Mouse (Mus musculus) urinary bladder, adult 18-20 months (tissue): Measurements from ENCODE around the gene Atxn7l3.
A peak's percentile ranks its signal among the peaks of the same experiment; 100 is the strongest.

ENCODE experiments used
- DNase-seq, 2 experiments: peaks; one replicate each; pipeline ENCODE4 v3.0.0; 2022; ENCODE audit warnings: low spot score in 2 of 2, mixed read lengths in 2 of 2

Atxn7l3 gene

GRCm38 (mm10) chr11:102318576-102319409, 22.4 kb upstream of the Atxn7l3 start:
- peak in 1 of 2 experiments; percentile 69 for DNase-seq

GRCm38 (mm10) chr11:102317901-102318575, 21.6 kb upstream of the Atxn7l3 start:
- peak; percentile 65 to 69 for DNase-seq

DNA sequence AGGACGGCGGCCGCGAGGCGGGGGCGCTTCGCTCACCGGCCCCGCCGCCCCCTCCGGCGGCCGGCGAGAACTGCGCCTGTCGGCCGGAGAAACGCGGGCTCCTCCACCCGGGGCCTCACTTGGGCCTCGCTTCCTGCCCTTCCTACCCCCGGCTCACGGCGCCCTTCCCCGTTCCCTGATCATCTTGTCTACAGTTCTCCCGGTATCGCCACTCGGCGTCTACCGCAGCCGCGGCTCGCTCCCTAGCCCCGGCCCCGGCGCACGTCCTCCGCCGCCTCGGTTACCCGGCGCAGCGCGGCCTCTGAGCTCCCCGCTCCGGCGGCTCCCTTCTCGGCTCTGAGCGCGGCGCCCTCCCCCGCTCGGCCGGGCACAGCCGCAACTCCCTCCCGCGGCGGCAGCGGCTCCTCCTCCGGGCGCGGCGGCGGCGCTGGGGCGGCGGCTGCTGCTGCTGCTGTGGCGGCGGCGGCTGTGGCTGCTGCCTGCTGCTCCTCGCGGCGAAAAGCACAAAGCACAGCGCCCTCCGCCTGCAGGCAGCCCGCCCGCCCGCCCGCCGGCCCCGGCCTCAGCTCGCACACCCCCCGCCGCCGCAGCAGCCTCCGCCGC, 21.0 kb upstream of the Atxn7l3 start:
- DNase-seq, result peak in 1 of 2 experiments; percentile 58

GRCm38 (mm10) chr11:102316572-102317297, 20.3 kb upstream of the Atxn7l3 start:
- peak; percentile 81 to 88 for DNase-seq

GRCm38 (mm10) chr11:102315690-102316571, 19.5 kb upstream of the Atxn7l3 start:
- DNase-seq, result no peak

GRCm38 (mm10) chr11:102314321-102314720, 17.9 kb upstream of the Atxn7l3 start:
- no peak for DNase-seq

- no peak for DNase-seq
These were observed 16.2 kb upstream of the Atxn7l3 start for GRCm38 (mm10) chr11:102312586-102312985.

DNA sequence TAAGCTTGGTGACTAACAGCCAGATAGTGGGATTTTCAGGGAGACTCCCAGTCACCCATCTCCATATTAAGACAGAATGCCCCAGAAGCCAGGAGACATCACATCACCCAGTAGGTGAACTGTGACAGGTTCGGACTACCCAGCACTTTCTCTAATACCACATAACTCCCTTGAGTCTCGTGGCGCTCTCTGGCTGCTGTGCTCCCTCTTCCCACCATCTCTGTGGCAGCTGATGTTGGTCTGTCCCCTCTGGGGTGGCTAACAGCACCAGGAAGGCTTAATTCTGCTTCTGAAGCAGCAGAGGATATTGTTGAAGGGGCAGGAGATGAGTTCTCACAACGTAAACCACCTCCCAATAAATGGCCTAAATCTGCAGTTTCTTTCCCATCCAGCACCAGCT, 15.5 kb upstream of the Atxn7l3 start:
- no peak for DNase-seq

DNA sequence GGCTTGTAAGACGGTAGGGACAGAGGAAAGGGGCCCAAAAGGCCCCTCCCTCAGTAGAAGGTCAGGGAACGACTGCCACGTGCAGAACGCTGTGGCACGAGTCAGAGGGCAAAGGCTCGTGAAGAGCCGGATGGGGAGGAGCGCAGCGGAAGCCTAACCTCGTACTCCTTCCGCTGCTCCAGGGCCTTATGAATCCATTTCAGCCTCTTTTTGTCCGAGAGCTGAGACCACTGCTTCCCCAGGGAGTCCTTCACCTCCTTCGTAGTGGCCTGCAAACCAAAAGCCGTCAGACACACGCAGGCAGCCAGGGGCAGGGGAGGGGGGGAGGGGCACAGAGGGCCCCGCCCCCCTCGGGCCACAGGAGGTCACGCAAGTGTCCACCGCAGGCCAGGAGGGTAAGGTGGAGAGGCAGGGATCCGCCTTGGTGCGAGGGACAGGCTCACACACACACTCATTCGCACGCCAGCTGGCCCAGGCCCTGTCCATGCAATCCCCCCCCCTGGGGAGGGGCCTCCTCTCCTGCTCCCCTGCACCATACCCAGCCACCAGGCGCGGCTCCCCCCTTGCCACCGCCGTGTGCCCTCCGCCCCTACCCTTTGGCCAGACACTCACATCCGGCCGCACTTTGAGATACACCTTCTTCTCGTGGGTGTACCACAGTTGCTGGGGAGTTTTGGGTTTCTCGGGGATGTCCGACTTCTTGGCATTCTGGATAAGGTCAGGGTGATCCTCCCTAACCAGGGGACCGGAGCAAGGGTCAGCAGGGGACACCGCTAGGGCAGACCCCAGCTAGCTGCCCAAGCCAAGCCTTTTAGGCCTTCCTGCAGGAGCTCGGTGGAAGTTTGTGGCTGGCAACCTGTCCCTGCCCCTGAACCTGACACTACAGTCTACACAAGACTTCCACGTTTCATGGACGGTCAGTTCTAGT, 14.6 kb upstream of the Atxn7l3 start:
- DNase-seq, result no peak

DNA sequence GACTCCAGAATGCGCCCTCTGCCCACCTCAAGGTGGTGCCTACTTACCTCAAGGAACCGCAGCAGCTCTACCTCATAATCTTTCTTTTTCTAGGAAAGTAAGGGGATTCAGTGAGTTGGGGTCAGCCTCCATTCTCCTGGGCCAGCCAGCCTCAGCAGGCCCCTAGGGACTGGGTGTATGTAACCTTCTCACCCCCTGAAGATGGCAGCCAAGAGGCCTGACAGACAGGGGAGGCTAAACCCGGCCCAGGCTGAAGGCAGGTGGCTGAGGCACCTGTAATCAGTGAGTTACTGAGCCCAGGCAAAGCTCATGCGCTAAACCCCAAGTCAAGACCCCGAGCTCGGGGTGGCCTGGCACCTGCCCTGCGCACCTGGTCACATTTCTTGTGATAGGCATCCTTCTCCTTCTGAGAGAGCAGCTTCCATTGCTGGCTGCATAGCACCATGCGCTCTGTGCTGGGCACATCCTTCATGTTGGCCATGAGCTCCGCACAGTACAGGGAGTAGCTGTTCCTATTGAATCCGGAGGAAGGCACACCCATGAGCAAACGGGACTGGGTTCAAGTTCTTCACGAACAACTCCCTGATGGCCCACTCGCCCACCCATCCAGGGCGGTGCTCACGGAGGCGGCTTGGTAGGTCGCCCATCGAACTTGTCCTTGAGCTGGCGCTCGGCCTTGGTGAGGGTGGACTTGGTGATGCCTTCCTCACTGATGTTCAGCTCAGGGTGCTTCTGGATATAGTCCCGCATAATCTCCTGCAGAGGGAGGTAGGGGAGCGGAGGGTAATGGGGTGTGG, 13.6 kb upstream of the Atxn7l3 start:
- no peak for DNase-seq

DNA sequence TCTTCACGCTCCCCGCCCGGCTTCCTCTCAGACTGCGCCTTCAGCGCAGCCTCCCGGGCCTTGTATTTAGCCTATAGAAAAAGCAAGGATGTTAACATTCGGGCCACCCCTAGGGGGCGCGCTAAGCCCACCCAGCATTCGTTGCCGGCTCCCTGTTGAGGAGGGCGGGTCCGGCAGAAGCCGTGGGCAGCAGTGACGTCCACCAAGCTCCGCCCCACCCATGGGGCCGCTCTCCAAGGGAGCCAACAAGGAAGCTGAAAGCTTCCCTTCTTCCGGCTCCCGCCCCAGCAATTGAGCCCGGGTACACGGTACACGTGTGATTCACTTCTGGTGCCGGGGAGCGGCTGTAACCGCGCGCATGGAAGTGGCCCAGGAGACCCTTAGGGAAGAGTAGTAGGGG, 12.5 kb upstream of the Atxn7l3 start:
- DNase-seq, result peak; percentile 94 to 95

DNA sequence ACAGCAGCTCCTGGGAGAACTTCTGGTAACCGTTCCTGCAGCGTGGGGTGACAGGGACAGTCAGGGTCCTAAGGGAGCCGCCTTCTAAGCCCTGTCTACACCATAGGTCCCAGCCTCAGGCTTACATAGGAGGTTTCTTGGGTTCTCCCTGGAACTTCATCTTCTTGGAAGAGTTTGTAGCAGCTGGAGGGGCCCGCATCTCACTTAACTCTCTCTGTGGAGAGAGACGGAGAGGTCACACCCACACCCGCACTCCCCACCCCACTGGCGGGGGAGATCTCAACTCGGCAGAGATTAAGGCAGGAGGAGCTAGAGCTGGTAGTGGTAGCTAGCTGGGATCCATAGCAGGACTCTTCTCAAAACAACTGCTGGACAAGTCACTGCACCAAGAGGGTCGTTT, 11.7 kb upstream of the Atxn7l3 start:
- no peak for DNase-seq

GRCm38 (mm10) chr11:102305359-102305758, 8.9 kb upstream of the Atxn7l3 start:
- DNase-seq, result no peak

DNA sequence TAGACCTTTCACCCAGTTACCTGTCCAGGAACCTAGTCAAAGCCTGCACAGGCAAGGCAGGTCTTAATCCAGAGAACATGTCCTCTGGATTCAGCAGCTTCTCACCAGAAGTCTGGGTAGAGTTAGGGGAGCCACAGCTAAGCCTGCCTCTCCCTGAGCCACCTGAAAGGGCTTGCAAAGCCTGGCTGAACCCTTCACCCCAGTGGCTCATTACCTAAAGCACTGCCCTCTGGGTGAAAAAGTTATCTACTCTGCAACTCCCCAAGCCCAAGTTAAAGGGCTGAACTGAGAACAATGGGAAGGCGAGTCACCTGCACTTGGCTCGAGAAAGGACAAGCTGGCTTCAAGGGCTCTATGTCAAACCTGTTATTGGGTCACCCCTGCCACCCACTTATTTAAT, 7.7 kb upstream of the Atxn7l3 start:
- DNase-seq, result no peak

GRCm38 (mm10) chr11:102299839-102300238, 3.4 kb upstream of the Atxn7l3 start:
- DNase-seq, result no peak

GRCm38 (mm10) chr11:102297577-102298556, 1.4 kb upstream of the Atxn7l3 start:
- DNase-seq, result no peak

DNA sequence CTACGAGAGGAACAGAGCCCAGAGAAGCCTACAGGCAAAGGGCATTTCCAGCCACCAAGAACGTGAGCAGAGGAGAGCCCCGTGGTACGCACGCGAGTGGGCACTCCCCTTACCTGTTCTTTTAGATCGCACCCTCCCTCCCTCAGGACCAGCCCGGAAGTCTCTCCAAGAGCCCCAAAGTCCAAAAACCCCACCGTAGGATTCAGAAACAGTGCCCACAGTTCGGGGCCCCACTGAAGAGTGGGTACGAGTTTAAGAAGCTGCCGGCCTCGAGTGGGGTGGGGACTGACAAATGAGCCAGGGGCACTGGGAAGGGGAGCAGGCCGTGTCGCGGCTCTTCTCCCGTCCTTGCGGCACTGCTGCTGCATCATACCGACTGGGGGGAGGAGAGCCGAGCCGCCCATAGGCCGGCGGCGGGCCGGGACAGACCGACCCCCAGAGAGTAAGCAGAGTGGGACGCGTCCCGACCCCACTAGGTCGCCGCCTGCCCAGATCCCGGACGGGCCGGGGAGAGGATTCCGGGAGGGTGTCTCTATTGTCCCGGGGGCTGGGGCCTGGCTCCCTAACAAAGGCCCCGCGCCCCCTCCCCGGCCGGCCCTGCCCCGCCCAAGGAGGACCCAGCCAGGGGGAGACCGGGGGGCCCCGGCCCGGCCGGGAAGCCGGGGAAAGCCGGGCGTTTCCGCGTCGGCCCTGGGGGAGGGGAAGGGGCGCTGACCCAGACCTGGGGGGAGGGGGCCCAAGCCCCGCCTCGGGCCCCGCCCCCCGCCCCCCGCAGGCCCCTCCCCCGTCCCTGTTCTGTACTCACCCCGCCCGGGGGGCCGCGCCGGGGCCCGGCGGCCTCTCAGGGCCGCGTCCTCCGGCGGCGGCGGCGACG, 596 bp downstream of the Atxn7l3 start:
- peak in 1 of 2 experiments; percentile 47 for DNase-seq
